Mouse (Mus musculus): ENCODE results near the gene Slc22a4.

DNA sequence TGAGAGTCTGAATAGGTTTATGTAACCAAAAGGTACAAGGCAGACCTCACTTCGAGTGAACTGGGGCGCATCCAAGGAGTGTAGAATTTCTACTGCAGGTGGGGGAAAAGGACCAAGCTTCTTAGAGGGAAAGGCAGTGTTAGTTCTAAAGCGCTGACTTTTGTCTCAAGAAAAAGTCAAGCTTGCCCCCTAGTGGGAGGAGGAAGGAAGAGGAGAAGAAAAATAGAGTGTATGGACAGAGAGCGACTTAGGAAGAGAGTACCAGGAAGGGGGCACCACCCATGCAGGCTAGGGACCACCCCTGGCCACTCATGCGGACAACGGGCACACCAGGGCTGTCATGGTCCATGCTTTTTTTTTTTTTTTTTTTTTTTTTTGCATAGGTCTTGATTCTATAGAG, 26.4 kb upstream of the Slc22a4 start:
- peak; percentile 50; the same call in 1 of the 2 replicates for TF ChIP-seq CTCF (IDR thresholded peaks at IDR 0.05; ENCODE audit: extremely low read depth, insufficient read length, insufficient replicate concordance, low read depth, low read length)
- no peak for TF ChIP-seq POLR2A (IDR thresholded peaks at IDR 0.05; ENCODE audit: low read depth, low read length)
